Mouse (Mus musculus) liver, embryonic 14.5 days (tissue): ENCODE results near the gene B4galnt1. TPM values are rescaled to one million over a fixed set of nuclear protein-coding genes. Genes with fewer than 3 reads are reported as not detected.

ENCODE experiments used
- ATAC-seq: fragments of 200-750 bp; cut with Nextera tagmentation; 2 replicates; pipeline ENCODE4 v1.8.0; 2017; ENCODE audit warnings: moderate number of reproducible peaks, mild to moderate bottlenecking, moderate library complexity; ENCODE audit not compliant: insufficient read depth
- DNase-seq, 3 experiments: peaks; one replicate each; pipeline ENCODE4 v3.0.0-alpha.2; 2012 to 2013; ENCODE audit warnings: low read depth in 3 of 3, low spot score in 3 of 3
- H3K27ac ChIP-seq: fragments of 300-500 bp; sonication (generic); 2 replicates; pipeline ENCODE4 v1.5.1; 2014; ENCODE audit warnings: moderate library complexity, mild to moderate bottlenecking, control low read depth, inconsistent platforms
- H3K27me3 ChIP-seq: fragments of 300-500 bp; sonication (generic); 2 replicates; pipeline ENCODE4 v1.6.1; 2014; ENCODE audit warnings: mild to moderate bottlenecking, low read length, moderate library complexity; ENCODE audit not compliant: control insufficient read depth, insufficient read depth
- H3K36me3 ChIP-seq: fragments of 300-500 bp; sonication (generic); replicated peaks from 2 replicates; pipeline ENCODE4 v1.6.1; 2014; ENCODE audit warnings: low read depth; ENCODE audit not compliant: control insufficient read depth, insufficient read depth
- H3K4me1 ChIP-seq, 2 experiments: fragments of 200-500 bp in 1 of 2; fragments of 300-500 bp in 1 of 2; sonication (generic) in 1 of 2; replicated peaks; 2 replicates each; pipeline ENCODE4 v1.6.1; 2012 to 2014; ENCODE audit warnings: antibody characterized with exemption in 1 of 2, inconsistent platforms in 1 of 2, low read length in 1 of 2; ENCODE audit not compliant: control insufficient read depth in 2 of 2, insufficient read depth in 2 of 2
- H3K4me2 ChIP-seq: fragments of 300-500 bp; sonication (generic); 2 replicates; pipeline ENCODE4 v1.6.1; 2014; ENCODE audit warnings: low read depth, mild to moderate bottlenecking, control low read depth, moderate library complexity
- H3K4me3 ChIP-seq, 2 experiments: fragments of 200-500 bp in 1 of 2; fragments of 300-500 bp in 1 of 2; sonication (generic) in 1 of 2; 2 replicates each; pipeline ENCODE4 v1.5.1; 2012 to 2014; ENCODE audit warnings: low read depth in 2 of 2, low read length in 2 of 2, mild to moderate bottlenecking in 2 of 2, control low read depth in 1 of 2, inconsistent platforms in 1 of 2, moderate library complexity in 1 of 2; ENCODE audit not compliant: insufficient read depth in 1 of 2
- H3K9ac ChIP-seq: fragments of 300-500 bp; sonication (generic); replicated peaks from 2 replicates; pipeline ENCODE4 v1.6.1; 2014; ENCODE audit warnings: mild to moderate bottlenecking, control low read depth, moderate library complexity
- H3K9me3 ChIP-seq: fragments of 300-500 bp; sonication (generic); 2 replicates; pipeline ENCODE4 v1.6.1; 2016; ENCODE audit warnings: low read length, mixed read lengths; ENCODE audit not compliant: control insufficient read depth
- CTCF ChIP-seq: IDR thresholded peaks from 2 replicates; pipeline ENCODE4 v1.5.1; 2016; ENCODE audit warnings: antibody characterized with exemption, low read depth, control low read depth
- EP300 ChIP-seq: IDR thresholded peaks from 2 replicates; pipeline ENCODE4 v1.6.1; 2016; ENCODE audit warnings: antibody characterized with exemption, low read depth
- WGBS: fragments of 180-500 bp; shearing (Covaris S2); extraction: QIAGEN DNeasy Blood & Tissue Kit; methylation state at CpG from one replicate; pipeline ENCODE4 v1.1.7; 2014; ENCODE audit not compliant: insufficient replicate concordance; 5-methylcytosine and 5-hydroxymethylcytosine counted together
- polyA plus RNA-seq, 2 experiments: library from polyadenylated mRNA; depleted of rRNA in 1 of 2; stranded (reverse) in 1 of 2; unstranded in 1 of 2; fragments of >200 nt; fragmentation: Nextera tagmentation in 1 of 2; extraction: Ambion mirVana in 1 of 2; gene quantifications; 2 replicates each; pipeline versions ENCODE4 v1.2.1 to v1.2.3; 2012 to 2014

B4galnt1 gene
- polyA plus RNA-seq, 2 experiments = 10.4 to 17.1 TPM

DNA sequence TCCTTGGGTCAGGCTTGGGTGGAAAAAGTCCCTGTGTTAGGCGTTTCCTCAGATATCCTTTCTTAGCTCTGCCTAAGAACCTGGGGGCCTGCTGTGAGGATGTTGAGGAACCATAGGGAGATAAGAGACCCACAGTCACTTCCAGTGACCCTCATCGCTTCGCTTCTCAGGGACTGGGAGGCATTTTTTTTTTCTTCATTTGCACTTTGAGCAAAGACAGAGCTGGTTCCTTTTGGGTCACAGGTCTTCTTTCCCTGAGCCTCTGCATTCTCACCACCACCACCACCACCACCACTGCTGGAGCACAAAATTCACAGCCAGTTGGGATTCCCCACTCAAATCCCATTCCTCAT is 15.6 kb downstream of the B4galnt1 start:
- no peak overlapping the region for H3K4me3 ChIP-seq
- no peak for ATAC-seq
- H3K9ac ChIP-seq = no peak overlapping the region
- 4% methylated on average over 3 of the region's 3 CpGs for WGBS
- no peak for DNase-seq
- no peak overlapping the region for H3K4me2 ChIP-seq
- no peak for TF ChIP-seq EP300
- no peak for TF ChIP-seq CTCF
- H3K27me3 ChIP-seq = peaks cover 46% of the 10 kb centered on the region
- H3K27ac ChIP-seq = no peak overlapping the region
- peaks cover 11 to 15% of the 10 kb centered on the region in 2 experiments for H3K4me1 ChIP-seq
- no peaks in the 10 kb centered on the region for H3K9me3 ChIP-seq
- no peaks in the 10 kb centered on the region for H3K36me3 ChIP-seq

GRCm38 (mm10) chr10:127181566-127181965 is 16.5 kb downstream of the B4galnt1 start:
- ATAC-seq = no peak
- 35% methylated on average over 6 of the region's 6 CpGs for WGBS
- Histone ChIP-seq H3K9ac (no peak overlapping the region), H3K4me1 (peaks cover 11 to 17% of the 10 kb centered on the region in 2 experiments), H3K36me3 (no peaks in the 10 kb centered on the region), H3K27me3 (peaks cover 43% of the 10 kb centered on the region), H3K4me2 (no peak overlapping the region), H3K4me3 (no peak overlapping the region), H3K27ac (no peak overlapping the region), H3K9me3 (no peaks in the 10 kb centered on the region)
- DNase-seq = no peak
- no peak for TF ChIP-seq EP300
- no peak for TF ChIP-seq CTCF

- WGBS = 70% methylated on average over 4 of the region's 4 CpGs
- Histone ChIP-seq H3K9ac (no peak overlapping the region), H3K4me1 (peaks cover 7 to 15% of the 10 kb centered on the region in 2 experiments; a peak in 3 of 4 replicates), H3K27ac (no peak overlapping the region), H3K36me3 (no peaks in the 10 kb centered on the region), H3K27me3 (peaks cover 37% of the 10 kb centered on the region), H3K9me3 (no peaks in the 10 kb centered on the region), H3K4me2 (no peak overlapping the region), H3K4me3 (no peak overlapping the region)
- TF ChIP-seq EP300 = no peak
- no peak for TF ChIP-seq CTCF
- DNase-seq = no peak
- no peak for ATAC-seq
These were observed 17.6 kb downstream of the B4galnt1 start for GRCm38 (mm10) chr10:127182624-127183023.

DNA sequence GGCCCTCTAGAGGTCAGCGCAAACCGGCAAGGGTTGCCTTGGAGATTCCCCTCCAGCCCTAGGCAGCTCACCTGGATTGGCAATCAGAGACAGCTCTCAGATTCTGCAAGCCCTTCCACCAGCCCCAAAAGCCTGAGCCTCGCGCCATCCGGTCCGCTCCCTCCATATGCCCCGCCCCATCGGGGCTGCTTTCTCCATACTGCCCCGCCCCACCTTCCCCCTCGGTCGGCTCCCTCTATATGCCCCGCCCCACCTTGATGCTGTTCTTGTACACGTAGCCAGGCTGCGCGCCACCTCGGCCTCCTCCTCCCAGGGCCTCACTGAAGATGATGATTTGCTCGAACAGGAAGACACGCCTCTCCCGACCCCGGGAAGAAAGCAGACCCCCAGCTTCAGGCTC is 18.7 kb downstream of the B4galnt1 start:
- Histone ChIP-seq H3K9ac (no peak overlapping the region), H3K4me3 (no peak overlapping the region), H3K4me1 (peaks cover 2 to 9% of the 10 kb centered on the region in 2 experiments; a peak in 3 of 4 replicates), H3K27me3 (peaks cover 26% of the 10 kb centered on the region), H3K36me3 (no peaks in the 10 kb centered on the region), H3K27ac (no peak overlapping the region), H3K4me2 (peak overlapping the region; percentile 25), H3K9me3 (no peaks in the 10 kb centered on the region)
- ATAC-seq = peak; percentile 20; the same call in 1 of the 2 replicates
- no peak for TF ChIP-seq EP300
- TF ChIP-seq CTCF = peak; percentile 2; the same call in 1 of the 2 replicates
- no peak for DNase-seq
- WGBS = 14% methylated on average over 20 of the region's 20 CpGs

DNA sequence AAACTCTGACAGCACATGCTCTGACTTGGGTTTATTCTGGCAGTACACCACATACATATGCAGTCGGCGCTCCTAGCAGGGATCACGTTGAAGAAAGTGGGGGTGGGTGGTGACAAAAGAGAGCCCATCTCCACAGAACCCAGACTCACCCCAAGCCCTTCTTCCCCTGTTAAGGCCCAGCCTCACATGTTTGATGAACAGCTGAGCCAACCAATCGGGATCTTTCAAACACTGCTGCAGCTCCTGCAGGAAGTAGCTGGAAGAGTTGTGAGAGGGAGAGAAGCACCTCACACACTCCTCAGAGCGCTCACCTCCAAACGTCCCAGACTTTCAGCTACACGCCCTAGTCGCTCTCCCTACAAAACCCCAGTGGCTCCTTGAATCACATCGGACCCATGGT is 20.1 kb downstream of the B4galnt1 start:
- TF ChIP-seq CTCF = no peak
- no peak for TF ChIP-seq EP300
- no peak for ATAC-seq
- H3K36me3 ChIP-seq = no peaks in the 10 kb centered on the region
- peaks cover 13 to 16% of the 10 kb centered on the region in 2 experiments for H3K4me1 ChIP-seq
- WGBS = 67% methylated on average over 9 of the region's 9 CpGs
- H3K27ac ChIP-seq = no peak overlapping the region
- H3K9me3 ChIP-seq = no peaks in the 10 kb centered on the region
- no peak overlapping the region for H3K9ac ChIP-seq
- no peak overlapping the region for H3K4me2 ChIP-seq
- H3K4me3 ChIP-seq = no peak overlapping the region
- no peak for DNase-seq
- peaks cover 12% of the 10 kb centered on the region for H3K27me3 ChIP-seq

DNA sequence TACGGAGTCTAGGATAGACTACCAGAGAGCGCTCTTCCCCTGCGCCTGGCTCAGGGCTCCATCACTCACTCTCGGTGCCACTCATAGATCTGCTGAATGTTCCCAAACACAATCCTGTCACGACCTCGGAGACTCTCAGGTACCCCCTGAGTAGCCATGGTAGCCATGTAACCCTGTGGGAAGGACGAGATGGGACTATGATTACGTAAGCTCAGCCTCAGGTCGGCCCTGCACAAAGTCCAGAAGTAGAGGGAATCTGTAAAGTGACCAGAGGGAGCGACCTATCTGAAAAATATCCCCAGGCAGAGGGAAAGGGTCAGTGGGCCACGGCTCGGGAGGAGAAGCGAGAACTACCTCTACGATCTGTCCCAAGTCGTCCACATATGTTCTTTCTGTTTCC is 20.5 kb downstream of the B4galnt1 start:
- H3K36me3 ChIP-seq = no peaks in the 10 kb centered on the region
- 74% methylated on average over 15 of the region's 15 CpGs for WGBS
- TF ChIP-seq EP300 (no peak), CTCF (no peak)
- H3K9me3 ChIP-seq = no peaks in the 10 kb centered on the region
- no peak overlapping the region for H3K4me3 ChIP-seq
- DNase-seq = no peak
- H3K27ac ChIP-seq = no peak overlapping the region
- ATAC-seq = no peak
- no peak overlapping the region for H3K9ac ChIP-seq
- no peak overlapping the region for H3K4me2 ChIP-seq
- H3K27me3 ChIP-seq = peaks cover 8% of the 10 kb centered on the region
- H3K4me1 ChIP-seq = peaks cover 17 to 20% of the 10 kb centered on the region in 2 experiments
